Mouse (Mus musculus) heart, postnatal 0 days (tissue): ENCODE data around the gene Kif1b.

ENCODE experiments used
- CTCF ChIP-seq: IDR thresholded peaks from 2 replicates; pipeline ENCODE4 v1.5.1; 2016; ENCODE audit warnings: antibody characterized with exemption, control low read depth, low read depth
- EP300 ChIP-seq: IDR thresholded peaks from 2 replicates; pipeline ENCODE4 v1.6.1; 2016; ENCODE audit warnings: antibody characterized with exemption, low read depth

- no peak for TF ChIP-seq EP300
- no peak for TF ChIP-seq CTCF
Measured at GRCm38 (mm10) chr4:149179573-149179972, 127.9 kb downstream of the Kif1b start.
